Mouse (Mus musculus) lung, postnatal 4 days (tissue): ENCODE measurements around the gene Wars.
A peak's percentile ranks its signal among the peaks of the same experiment; 100 is the strongest.

Source experiments
- DNase-seq, 2 experiments: peaks; one replicate each; pipeline ENCODE4 v3.0.0; 2021

Gene Wars

GRCm38 (mm10) chr12:108823036-108823435 lies 70.9 kb downstream of the Wars start:
- DNase-seq: no peak

- no peak for DNase-seq
Observed at GRCm38 (mm10) chr12:108820461-108820860, 73.5 kb downstream of the Wars start.

GRCm38 (mm10) chr12:108816569-108816968 lies 77.4 kb downstream of the Wars start:
- no peak for DNase-seq

- no peak for DNase-seq
Observed at GRCm38 (mm10) chr12:108814470-108814869, 79.5 kb downstream of the Wars start.

GRCm38 (mm10) chr12:108812463-108812862 lies 81.5 kb downstream of the Wars start:
- no peak for DNase-seq

- DNase-seq: peak in 1 of 2 experiments; percentile 31
Observed at GRCm38 (mm10) chr12:108811133-108811532, 82.8 kb downstream of the Wars start.

GRCm38 (mm10) chr12:108810309-108810708 lies 83.7 kb downstream of the Wars start:
- DNase-seq: no peak
